Mouse (Mus musculus): ENCODE results near the gene Hoxa9. TPM values are rescaled to one million over a fixed set of nuclear protein-coding genes. Genes with fewer than 3 reads are reported as not detected.

Hoxa9 gene
- polyA plus RNA-seq, 1 experiment from 2014 or later: not detected

DNA sequence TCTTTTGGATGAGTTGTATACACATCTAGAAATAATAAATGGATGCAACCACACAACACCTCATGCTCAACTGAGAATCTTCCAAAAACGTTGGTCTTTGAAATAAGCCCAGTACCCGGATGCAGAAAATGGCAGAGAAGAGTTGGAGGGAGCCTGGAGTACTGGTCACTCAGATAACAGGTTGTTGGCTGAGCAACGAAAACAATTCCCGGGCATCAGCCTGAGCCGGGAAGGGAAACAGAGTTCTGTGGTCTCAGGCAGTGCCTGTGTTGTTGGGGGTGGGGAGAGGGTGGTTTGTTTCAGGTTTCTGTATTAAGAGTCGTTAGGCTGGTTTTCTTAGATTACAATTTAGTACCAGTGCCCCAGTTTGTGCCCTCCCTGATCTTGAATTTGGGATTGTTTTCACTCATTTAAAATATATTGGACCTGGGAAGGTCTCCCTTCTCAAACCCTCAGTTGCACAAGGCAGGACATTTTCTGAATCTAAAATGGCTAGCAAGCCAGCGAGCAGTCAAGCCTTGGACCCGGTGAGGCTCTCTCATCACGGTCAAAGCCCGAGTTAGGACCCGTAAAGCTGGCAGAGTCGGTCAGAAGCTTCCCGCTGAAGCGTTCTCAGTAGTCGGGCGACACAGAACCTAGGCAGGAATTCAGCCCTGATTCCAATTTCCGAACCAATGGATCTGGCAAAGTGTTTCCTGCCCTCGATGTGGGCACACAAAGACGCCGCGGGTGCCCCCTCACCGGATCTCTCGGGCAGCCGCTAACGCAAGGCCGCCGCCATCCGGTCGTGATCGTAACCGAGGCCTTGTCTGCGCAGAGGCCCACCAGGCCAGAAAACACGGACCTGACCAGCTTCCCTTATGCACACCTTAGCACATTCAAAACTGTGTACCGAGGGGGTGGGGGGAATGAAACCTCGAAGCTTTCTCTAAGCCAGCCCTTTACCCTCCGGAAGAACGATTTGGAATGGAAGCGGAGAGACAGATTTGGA is 2.1 kb downstream of the Hoxa9 start:
- no peak overlapping the region for H3K9ac ChIP-seq
- 1% methylated on average over 38 of the region's 38 CpGs for WGBS
- peaks cover 94% of the 10 kb centered on the region for H3K27me3 ChIP-seq
- no peak for ATAC-seq (ENCODE audit: low FRiP score)
- no peaks in the 10 kb centered on the region for H3K4me1 ChIP-seq
- H3K4me3 ChIP-seq (replicated peaks): no peak overlapping the region
- H3K27ac ChIP-seq: no peak overlapping the region
- H3K9me3 ChIP-seq: no peaks in the 10 kb centered on the region
- no peaks in the 10 kb centered on the region for H3K36me3 ChIP-seq (replicated peaks)
- H3K4me2 ChIP-seq: no peak overlapping the region

DNA sequence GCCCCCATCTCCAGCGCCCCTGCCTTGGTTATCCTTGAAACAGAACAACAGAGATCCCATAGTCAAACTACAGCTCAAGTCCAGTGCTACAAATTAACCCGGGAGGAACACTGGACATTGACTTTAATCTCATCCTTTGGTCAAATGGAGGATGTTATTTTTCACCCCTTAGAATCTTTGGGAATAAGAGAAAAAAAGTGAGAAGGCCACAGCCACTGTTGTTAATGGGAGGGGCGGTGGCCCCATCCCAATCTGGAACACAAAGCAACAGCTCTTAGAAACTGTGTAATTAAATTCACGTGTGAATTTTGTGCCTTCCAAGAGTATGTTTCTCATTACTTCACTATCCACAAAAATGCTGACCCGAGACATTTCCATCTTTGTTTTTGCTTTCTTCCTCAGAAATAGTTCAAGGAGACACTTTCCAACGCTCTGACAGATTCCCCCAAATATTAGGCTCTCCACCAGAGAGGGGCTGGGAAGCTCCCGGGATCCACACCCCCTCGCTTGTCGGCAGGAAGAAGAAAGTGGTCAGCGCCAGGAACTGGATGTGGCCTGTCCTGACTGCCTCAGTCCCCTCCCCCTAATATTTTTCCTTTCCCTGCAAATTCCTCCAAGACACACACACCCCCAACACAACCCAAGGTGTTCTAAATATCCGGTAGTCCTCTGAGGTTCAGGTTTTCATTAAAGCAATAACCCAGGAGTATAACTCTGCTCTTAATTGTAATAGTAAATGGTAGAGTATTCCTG is 3.2 kb downstream of the Hoxa9 start:
- Histone ChIP-seq H3K27me3 (peaks cover 93% of the 10 kb centered on the region), H3K9ac (no peak overlapping the region), H3K4me1 (no peaks in the 10 kb centered on the region), H3K9me3 (no peaks in the 10 kb centered on the region), H3K27ac (no peak overlapping the region), H3K4me2 (no peak overlapping the region), H3K4me3 (replicated peaks) (no peak overlapping the region), H3K36me3 (replicated peaks) (no peaks in the 10 kb centered on the region)
- ATAC-seq (ENCODE audit: low FRiP score): no peak
- WGBS: 3% methylated on average over 11 of the region's 11 CpGs

DNA sequence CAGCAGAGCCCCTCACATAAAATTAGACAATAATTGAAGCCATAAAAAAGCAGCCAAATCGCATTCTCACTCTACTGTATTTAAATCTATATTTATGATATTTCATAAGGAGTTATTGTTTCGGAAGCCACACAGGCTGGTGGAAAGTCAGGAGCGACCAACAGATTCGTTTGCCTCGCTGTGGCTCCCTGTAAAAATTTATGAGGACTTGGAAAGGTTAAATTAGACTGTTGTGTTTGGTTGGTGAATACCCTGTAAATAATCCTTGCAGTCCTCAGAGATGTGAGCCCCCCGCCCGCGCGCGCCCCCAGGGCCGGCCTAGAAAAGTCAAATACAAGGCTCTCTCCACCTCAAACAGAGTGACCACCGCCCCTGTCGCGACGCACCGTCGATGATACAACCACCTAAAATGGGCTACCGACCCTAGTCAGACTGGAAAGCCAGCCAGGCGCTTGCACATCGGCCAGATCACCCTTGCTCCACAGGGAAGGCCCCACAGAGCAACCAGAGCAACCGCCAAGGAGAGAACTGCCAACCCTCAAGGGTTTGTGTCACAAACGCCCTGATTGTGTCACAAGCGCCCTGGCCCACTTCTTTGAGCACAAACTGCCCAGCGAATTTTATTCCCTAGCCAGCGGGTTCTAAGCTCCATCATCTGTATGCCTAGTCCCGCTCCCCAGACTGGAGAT is 4.2 kb downstream of the Hoxa9 start:
- Histone ChIP-seq H3K9ac (no peak overlapping the region), H3K27ac (no peak overlapping the region), H3K4me3 (replicated peaks) (no peak overlapping the region), H3K27me3 (peaks cover 93% of the 10 kb centered on the region), H3K9me3 (no peaks in the 10 kb centered on the region), H3K36me3 (replicated peaks) (no peaks in the 10 kb centered on the region), H3K4me1 (peaks cover 2% of the 10 kb centered on the region; the same call in 1 of the 2 replicates), H3K4me2 (no peak overlapping the region)
- WGBS: 3% methylated on average over 26 of the region's 26 CpGs
- ATAC-seq (ENCODE audit: low FRiP score): no peak

DNA sequence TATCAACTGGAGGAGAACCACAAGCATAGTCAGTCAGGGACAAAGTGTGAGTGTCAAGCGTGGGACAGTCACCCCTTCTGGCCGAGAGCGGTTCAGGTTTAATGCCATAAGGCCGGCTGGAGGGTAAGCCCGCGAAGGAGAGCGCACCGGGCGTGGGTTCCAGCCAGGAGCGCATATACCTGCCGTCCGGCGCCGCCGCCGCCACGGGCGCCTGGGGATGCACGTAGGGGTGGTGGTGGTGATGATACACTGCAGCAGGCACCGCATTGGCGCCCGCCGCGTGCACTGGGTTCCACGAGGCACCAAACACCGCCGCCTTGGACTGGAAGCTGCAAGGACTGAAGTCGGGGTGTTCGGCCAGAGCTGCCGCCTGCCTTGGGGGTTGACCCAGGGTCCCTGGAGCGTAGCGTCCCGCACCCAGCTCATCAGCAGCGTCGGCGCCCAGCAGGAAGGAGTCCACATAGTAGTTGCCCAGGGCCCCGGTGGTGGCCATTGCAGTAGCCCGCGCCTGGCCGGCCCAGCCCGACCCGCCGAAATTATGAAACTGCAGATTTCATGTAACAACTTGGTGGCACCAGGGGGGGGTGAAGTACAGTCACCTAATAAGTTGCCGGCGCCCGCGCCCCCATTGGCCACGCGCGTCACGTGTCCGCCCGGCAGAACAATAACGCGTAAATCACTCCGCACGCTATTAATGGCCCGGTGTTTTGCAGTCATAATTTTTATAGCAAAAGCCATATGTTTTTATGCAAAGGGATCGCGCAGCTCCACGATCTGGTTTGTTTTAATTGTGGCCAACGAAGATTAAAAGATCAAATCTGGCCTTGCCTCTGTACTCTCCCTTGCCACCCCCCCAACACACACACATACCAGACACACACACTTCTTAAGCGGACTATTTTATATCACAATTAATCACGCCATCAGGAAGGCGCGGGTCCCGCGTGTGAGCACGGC is 5.0 kb downstream of the Hoxa9 start:
- ATAC-seq (ENCODE audit: low FRiP score): no peak
- Histone ChIP-seq H3K9me3 (no peaks in the 10 kb centered on the region), H3K27me3 (peaks cover 97% of the 10 kb centered on the region), H3K4me1 (peaks cover 7% of the 10 kb centered on the region; the same call in 1 of the 2 replicates), H3K4me3 (replicated peaks) (0 out of 2 replicates have a peak overlapping the region, but pooled peaks have one; percentile 8), H3K27ac (no peak overlapping the region), H3K9ac (no peak overlapping the region), H3K4me2 (no peak overlapping the region), H3K36me3 (replicated peaks) (no peaks in the 10 kb centered on the region)
- 3% methylated on average over 69 of the region's 69 CpGs for WGBS

DNA sequence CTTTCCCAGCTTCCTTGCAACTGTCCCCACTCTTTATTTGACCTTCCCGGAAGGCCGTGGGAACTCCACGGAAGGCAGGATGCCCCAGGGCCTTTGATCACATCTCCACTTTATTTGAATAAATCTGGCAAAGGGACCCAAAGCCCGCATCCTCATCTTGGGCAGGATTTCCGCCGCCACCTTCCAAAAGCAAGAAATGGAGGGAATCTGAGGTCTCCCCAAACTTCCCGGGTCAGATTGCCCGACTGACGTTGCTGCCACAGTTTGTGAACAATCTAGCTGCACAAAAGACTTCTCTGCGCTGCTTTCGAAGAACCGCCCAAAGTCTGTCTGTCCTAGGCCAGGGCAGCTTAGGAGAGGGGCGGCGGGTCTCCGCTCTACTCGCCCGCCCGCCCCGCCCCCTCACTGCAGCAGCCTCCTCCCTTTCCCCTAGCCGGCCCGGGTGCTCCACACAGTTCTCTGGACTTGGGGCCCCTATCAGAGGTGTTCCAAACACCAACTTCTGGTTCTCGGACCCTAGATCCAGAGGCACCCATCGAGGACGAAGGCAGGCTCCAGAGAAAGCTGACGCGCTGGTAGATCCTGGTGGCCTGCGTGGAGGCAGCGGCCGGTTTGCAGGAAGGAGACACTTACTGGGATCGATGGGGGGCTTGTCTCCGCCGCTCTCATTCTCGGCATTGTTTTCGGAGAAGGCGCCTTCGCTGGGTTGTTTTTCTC is 5.8 kb downstream of the Hoxa9 start:
- Histone ChIP-seq H3K4me3 (replicated peaks) (no peak overlapping the region), H3K9ac (no peak overlapping the region), H3K4me1 (peaks cover 7% of the 10 kb centered on the region; the same call in 1 of the 2 replicates), H3K27ac (no peak overlapping the region), H3K36me3 (replicated peaks) (no peaks in the 10 kb centered on the region), H3K4me2 (no peak overlapping the region), H3K27me3 (peaks cover 97% of the 10 kb centered on the region), H3K9me3 (no peaks in the 10 kb centered on the region)
- 2% methylated on average over 36 of the region's 36 CpGs for WGBS
- no peak for ATAC-seq (ENCODE audit: low FRiP score)

DNA sequence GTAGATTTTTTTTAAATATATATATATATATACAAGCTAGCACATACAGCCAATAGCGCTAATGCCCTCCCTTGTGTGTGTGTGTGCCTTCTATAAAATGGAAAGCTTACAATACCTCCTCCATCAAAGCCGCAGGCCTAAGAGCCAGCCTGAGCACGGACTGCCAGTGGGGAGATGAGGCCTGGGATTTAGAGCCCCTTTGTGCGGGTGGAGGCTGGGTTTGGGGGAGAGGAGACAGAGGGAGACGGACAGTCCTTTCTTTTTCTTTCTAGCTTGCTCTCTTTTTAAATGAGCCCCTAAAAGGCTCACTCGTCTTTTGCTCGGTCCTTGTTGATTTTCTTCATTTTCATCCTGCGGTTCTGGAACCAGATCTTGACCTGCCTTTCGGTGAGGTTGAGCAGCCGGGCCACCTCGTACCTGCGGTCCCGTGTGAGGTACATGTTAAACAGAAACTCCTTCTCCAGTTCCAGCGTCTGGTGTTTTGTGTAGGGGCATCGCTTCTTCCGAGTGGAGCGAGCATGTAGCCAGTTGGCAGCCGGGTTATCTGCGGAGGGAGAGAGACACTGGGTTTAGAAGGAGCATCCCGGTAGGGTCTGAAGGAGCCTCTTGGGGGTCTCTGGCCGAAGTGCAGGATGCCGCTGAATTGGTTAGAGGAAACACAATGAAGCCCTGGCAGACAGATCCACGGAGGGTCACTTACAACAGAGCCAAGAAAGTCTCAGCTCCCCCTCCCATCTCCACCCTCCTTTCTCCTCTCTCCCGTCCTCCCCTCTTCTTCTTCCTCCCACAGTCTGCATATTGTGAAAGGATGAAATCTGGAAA is 6.7 kb downstream of the Hoxa9 start:
- Histone ChIP-seq H3K27me3 (peaks cover 97% of the 10 kb centered on the region), H3K27ac (no peak overlapping the region), H3K4me1 (peaks cover 7% of the 10 kb centered on the region; the same call in 1 of the 2 replicates), H3K36me3 (replicated peaks) (no peaks in the 10 kb centered on the region), H3K4me3 (replicated peaks) (no peak overlapping the region), H3K9ac (no peak overlapping the region), H3K4me2 (no peak overlapping the region), H3K9me3 (no peaks in the 10 kb centered on the region)
- 1% methylated on average over 23 of the region's 24 CpGs for WGBS
- no peak for ATAC-seq (ENCODE audit: low FRiP score)

DNA sequence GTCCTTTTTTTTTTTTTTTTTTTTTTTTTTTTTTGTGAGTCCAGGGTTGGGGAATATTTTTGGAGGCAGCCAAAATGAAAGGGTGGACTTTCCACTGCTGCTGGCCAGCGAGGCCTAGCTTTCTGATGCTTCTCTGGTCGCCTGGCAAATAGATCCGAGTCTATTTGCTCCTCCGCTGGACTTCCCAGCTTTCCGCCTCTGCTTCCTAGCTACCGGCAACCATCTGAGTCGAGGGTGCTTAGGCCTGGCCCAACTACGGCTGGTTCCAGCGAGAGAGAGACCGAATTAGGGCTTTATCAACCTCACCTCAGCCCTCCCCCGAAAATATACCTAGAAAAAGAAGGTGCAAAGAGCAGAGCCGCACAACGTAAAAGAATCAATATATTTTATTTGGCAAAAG is 8.2 kb downstream of the Hoxa9 start:
- no peak overlapping the region for H3K4me2 ChIP-seq
- no peak overlapping the region for H3K9ac ChIP-seq
- no peak overlapping the region for H3K27ac ChIP-seq
- peaks cover 7% of the 10 kb centered on the region; the same call in 1 of the 2 replicates for H3K4me1 ChIP-seq
- H3K36me3 ChIP-seq (replicated peaks): no peaks in the 10 kb centered on the region
- H3K9me3 ChIP-seq: no peaks in the 10 kb centered on the region
- no peak for ATAC-seq (ENCODE audit: low FRiP score)
- no peak overlapping the region for H3K4me3 ChIP-seq (replicated peaks)
- H3K27me3 ChIP-seq: peaks cover 99% of the 10 kb centered on the region
- WGBS: 9% methylated on average over 13 of the region's 13 CpGs

DNA sequence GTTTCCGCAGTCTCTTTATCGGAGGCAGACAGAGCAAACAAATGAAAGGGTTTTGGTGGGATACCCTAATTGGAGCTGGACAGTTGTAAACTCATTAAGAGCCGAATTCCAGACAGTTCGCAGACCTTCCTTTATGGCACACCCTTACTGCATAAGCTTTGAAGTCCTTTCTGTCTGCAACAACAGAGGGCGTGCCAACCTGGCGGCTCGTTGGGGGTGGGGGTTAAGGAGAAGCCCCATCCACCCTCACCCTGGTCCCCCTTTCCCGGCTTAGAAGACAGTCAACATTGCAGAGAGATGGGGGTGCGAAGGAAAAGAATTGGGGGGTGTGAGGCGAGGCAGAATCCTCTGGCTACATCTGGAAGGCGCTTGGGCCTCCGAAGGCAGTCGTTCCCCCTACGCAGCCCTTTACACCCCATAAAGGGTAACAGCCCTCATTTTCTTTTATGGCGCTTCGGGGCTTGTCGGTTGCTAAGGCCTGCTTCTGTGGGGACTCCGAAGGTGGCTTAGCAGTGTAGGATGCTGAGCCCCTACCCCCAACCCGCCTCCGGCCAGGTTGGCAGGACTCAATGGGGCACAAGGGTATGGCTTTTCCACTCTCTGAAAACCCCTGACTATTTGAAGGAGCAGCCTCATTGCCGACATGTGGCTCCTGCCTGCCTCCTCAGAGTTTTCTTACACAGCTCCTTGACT is 8.8 kb downstream of the Hoxa9 start:
- Histone ChIP-seq H3K9me3 (no peaks in the 10 kb centered on the region), H3K4me1 (peaks cover 11% of the 10 kb centered on the region), H3K9ac (no peak overlapping the region), H3K27ac (no peak overlapping the region), H3K4me2 (peak overlapping the region; percentile 61), H3K4me3 (replicated peaks) (peak overlapping the region; percentile 39), H3K36me3 (replicated peaks) (no peaks in the 10 kb centered on the region), H3K27me3 (peaks cover 99% of the 10 kb centered on the region)
- peak; percentile 9; the same call in 1 of the 2 replicates for ATAC-seq (ENCODE audit: low FRiP score)
- WGBS: 7% methylated on average over 21 of the region's 21 CpGs

DNA sequence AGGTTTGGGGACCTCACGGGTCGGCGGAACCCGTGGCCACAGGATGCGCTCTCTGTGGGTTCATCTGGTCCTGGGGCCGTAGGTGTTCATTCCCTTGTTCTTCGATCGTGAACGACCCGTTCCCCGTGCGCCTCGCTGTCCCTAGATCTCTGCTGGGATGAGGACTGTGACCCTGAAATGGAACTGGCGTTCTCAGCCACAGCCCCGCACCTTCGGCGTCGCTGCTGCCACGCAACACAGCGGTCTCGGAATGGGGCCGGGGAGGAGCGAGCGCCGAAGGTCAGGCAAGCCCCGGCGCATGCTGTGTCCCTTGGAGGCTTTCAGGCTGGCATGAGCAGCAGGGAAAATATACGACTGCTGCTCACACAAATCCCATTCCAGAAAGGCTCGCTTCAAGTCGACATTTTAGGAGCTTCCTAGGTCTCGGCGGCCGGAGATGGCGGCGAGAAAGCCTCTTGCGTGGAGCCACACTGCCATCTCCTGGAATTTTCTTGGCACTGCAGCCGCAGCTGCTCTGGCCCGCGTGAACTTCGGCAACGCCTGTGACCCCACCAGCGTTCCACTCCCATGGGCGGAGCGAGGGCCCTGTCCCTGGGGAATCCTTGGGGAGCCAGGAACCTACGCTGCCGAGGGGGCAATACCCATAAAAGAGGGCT is 9.4 kb downstream of the Hoxa9 start, which contains the start of gene Hoxa7:
Gene Hoxa7 (minus strand): TSS at position 518 of the 656 bp plus-strand sequence.
- Histone ChIP-seq H3K9me3 (no peaks in the 10 kb centered on the region), H3K9ac (no peak within 1 kb of the TSS), H3K4me2 (peak within 1 kb of the TSS; percentile 61), H3K27ac (no peak within 1 kb of the TSS), H3K4me3 (replicated peaks) (peak within 1 kb of the TSS; percentile 39), H3K4me1 (peaks cover 16% of the 10 kb centered on the region), H3K36me3 (replicated peaks) (no peaks in the 10 kb centered on the region), H3K27me3 (peaks cover 99% of the 10 kb centered on the region)
- WGBS: under 1% methylated on average over 46 of the region's 46 CpGs
- ATAC-seq (ENCODE audit: low FRiP score): peak; percentile 61
